Mouse (Mus musculus) fibroblast of lung, adult 2 months (primary cell): ENCODE results near the gene Cmas.

Source experiments
- DNase-seq: peaks from one replicate; pipeline ENCODE4 v3.0.0-alpha.2; 2011; ENCODE audit warnings: low read depth

The Cmas gene

DNA sequence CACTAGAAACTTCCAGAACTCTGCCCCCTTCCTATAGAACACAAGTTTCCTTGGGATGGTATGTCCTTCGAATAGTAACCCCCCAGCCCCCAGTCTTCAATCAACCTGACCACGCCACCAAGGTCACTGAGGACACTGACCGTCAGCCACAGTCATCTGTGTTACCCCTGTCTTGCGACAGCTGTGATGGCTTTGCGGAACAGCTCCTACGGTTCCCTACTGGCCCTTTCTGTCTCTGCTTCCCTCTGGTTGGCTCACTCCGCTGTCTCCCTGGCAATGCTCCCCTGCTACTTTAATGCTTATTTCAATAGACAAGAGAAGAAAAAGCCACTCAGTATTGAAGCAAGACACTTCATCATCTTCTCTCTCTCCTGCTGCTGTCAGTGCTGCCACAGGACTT lies 37.0 kb downstream of the Cmas start:
- no peak for DNase-seq

DNA sequence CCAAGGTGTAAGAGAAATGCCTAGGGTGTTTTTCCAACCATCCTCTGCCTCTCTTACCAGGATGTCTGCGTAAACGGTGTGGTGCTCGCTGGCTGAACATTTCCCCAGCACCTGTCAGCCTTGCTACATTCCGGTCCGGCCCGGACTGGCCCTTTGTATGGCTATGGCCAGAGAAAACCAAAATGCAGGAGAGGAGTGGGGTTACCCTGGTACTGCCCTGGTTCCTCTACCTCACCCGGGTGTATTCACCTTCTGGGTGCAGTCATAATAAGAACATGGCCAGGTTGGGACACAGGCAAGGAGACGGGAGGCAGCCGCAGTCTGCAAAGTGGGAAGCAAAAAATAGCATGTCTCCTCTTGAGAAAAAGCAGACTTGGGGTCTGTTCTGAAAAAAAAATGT lies 38.6 kb downstream of the Cmas start:
- DNase-seq, result no peak

DNA sequence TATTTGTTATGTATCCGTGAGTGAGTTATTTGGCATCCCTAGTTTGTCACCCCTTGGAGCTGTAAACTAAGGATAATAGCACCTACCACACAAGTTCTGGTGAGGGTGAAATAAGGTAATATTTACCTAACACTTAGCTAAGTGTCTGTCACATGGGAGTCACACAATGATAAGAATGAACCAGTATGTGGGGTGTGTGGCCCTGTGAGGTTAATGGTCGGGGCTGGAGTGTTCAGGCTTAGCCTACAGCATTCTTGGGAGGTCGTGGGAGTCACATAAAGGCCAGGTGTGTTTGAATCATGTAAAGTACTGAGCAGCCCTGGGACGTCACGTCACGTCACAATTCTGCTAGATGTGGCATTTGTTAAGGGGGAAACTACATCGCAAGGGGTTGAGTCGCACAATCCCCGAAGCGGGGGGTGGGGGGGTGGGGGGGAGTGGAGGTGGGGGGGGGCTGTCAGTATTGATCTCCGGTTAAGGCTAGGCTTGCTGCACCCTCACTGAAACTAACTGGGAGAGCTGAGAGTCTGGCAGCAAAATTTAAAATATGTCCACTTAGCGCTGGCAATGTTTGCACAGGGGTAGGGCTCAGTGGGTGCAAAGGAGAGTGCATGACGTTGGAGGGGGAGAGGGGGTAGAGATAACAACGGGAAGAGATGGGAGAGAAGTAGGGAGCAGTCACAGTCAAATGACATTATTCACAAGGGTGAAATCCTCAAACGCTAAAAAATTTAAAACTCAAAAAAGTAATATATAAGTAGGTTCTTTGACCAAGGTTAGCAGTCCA lies 39.4 kb downstream of the Cmas start:
- DNase-seq, result no peak

DNA sequence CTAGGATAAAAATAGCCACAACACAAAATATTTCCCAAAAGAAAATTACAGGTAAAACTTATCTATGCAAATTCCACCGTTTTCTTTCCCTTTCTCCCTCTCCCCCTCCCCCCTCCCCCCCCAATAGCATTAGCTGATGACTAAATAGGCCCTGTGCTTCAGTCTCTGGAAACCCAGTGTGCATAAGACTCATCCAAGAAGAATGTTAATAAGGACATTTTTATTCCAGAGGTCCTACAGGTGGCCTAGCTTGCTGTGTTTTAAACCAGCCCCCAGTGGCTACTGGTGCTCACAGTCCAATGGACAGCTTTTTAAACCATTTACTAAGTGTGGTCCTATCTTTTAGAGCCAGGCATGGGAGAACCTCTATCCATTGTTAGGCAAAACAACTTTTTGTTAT lies 41.5 kb downstream of the Cmas start:
- no peak for DNase-seq

DNA sequence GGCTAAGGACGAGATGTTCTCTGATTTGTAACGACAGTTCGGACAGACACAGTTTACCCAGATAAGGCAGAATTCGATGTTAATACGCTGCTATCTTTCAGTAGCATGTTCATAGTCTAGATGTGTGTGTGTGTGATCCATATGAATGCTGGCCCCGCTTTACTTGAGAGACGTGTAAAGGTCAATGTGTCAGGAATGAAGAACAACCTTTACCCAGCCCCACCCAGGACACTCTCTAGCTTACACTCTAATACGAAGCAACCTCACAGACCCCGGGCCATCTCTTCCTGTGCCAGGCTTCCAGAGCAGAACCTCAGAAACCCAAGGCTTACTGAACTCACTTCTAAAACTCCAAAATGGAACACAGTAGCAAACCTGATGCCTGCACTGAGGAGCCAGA lies 42.4 kb downstream of the Cmas start:
- no peak for DNase-seq

DNA sequence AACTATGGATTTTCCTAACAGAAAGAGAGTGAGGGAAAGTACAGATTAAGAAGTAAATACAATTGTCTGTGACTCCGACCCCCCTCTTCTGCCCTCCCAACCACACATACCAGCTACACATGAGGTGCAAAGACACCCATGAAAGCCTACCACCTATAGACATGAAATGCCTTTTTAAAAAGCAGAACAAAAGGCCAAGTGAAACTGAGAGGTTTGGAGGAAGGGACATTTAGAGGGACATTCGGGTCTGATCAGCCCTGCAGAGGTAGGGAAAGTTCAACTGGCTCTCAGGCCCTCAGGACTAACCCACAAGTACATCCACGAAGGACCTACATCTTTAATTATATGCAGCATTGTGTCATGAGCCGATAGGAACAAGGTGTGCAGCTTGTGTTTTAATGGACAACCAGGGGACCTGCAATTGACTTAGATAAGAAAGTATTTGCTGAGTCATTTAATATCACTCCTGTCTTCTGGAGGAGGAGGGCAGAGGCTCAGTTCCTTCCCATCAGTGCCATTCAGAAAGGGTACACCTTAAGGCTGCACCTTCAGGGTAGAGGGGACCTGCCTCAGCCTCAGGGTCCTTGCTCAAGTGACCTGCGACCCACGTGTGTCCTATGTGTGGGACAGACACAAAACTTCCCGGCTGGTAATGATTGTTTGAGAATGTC lies 43.4 kb downstream of the Cmas start:
- no peak for DNase-seq

DNA sequence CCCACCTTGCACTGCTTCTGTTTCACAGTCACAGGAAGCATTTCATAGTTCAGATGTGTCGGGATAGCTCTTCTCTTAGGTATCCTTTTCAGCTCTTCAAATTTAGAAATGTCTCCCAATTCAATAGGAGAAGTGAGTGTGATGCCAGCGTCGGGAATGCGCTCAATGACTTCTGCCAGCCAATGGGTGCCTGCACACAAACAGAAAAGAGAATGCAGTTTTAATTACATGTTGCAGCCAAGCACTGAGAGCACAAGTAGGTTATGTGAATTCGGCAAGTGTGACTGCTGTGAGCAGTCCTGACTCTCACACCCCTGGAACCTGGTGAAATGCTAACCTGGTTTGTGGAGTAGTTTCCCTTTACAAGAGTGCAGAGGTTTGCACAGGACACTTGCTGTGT lies 45.2 kb downstream of the Cmas start:
- no peak for DNase-seq

DNA sequence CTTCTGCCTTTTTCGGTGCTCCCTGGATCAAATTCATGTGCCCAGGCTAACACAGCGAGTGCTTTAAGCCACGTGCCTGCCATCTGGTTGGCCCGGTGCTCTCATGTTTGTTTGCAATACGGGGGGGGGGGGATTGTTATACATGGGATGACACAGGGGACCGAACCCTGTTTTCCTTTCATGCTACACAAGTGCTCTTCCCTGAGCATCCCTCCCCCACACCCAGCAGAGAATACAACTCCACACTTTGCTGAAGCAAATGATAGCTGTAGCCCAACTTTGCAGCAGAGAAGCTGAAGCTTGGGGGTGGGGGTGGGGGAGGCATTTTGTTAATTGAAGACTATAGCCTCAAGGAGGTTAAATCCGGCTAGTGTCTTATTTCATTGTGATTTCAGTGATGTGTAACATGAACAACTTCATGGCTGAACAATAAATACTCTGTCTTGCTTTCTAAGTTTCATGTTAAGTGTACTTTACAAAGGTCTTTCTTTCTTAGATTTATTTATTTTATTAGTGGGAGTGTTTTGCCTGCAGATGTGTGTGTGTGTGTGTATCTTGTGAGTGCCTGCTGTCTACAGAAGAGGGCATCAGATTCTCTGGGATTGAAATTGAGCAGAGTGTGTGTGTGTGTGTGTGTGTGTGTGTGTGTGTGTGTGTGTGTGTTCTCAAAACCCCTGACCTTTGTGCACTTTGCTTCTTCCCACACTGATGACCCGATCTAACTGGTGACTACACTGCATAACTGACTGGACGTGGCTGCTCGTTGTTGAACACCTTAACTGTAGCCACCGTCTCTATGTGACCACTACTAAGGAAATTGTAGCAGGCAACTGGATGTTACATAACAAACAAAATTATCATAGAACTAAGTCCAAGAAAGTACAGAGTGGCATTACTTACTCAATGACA lies 46.4 kb downstream of the Cmas start:
- no peak for DNase-seq

DNA sequence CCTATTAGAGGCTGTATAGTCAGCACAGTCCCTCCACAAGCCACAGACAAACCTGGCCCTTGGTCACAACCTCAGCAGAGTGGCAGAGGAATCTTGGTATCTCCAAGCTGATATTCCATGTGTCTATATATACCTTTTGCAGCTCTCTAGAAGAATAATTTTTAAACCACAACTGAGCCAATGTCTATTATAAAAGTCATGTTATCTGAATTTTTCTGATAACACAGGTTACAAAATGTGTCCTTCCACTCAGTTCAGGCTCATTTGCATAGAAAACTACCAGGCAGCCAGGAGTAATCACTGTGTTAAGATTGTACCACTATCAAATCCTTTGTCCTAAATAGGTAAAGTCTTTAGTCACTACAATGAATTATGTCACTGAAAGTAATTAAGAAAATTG lies 47.9 kb downstream of the Cmas start, which contains the start of gene Sult6b2:
Sult6b2 (minus strand) TSS at position 101 of the 400 bp plus-strand sequence.
- DNase-seq, result no peak

DNA sequence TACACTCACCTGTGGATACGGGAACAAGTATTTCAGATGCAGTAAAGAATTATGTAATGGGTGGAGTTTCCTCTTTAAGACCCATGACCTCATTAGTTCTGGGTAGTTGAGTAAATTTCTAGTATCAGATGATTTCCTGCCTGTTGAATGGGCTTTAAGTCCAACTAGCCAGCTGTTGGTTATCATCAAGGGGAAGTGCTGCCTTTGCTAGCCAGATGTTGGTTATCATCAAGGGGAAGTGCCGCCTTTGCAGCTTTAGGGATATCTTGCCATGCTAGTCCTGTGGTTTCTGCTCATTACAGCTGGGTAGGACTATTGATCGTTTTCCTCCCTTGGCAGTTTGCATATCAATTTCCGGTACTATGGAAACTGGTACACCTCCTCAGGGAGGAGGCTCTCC lies 49.8 kb downstream of the Cmas start:
- DNase-seq, result no peak

DNA sequence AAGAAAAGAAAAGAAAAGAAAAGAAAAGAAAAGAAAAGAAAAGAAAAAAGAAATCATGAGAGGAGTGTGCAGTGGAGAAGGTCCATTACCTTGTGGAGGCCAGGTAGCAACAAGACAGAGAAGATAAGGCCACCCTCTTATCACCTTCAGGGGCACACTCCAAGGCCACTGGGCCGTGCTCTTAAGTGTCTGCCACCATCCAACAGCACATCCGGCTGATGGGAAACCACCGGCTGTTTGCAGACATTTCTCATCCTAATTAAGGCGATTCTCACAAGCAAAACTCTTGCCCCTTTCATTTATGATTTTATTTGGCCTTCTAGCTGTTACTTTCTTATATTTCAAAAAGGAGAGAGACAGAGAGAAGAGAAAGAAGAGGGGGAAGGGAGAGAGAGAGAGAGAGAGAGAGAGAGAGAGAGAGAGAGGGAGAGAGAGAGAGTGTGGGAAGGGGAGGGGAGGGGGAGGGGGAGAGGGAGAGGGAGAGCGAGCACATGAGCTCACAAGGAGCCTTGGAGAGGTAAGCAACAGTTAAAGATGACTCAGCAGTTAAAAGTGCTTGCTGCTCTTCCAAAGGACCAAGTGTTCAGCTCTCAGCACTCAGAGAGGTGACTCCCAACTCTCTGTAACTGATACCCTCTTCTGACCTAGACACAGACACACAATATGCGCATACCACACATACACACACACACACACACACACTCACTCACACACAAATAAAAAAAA lies 53.0 kb downstream of the Cmas start:
- DNase-seq, result no peak

DNA sequence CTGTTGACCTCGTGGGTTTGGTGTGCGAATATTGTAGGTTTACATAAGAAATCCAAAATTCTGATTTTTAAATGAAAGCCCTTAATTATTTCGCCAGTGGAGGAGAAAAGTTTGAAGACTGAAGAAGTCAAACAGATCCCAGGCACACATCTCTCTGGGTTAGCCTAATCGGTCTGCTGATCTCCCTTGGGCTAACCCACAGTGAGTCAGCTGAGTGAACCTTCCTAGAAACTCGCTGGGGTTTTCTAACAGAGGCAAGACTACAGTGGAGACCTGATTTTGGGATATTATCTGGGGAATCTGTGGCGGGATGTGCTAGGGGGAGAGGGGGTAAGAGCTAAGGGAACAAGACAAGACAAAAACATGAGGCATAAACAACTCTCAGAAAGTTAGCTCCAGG lies 53.8 kb downstream of the Cmas start:
- no peak for DNase-seq

DNA sequence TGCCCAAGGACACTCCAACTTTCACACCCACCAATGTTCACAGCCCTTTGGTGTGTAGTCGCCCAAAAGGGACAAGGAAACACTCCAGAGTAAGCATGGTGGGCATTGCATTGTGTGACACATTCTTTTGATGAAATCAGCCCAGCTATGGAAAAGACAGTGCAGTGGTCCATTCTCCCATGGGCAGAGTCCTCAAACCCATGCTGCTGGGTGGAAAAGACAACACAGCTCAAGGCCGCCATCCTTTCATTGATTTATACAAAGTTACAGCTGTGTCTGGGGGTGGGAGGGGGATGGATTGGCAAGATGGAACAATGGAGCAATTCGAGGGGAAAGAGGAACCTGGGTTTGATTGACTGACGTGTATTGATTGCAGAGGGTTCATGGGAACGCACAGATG lies 56.5 kb downstream of the Cmas start:
- no peak for DNase-seq

DNA sequence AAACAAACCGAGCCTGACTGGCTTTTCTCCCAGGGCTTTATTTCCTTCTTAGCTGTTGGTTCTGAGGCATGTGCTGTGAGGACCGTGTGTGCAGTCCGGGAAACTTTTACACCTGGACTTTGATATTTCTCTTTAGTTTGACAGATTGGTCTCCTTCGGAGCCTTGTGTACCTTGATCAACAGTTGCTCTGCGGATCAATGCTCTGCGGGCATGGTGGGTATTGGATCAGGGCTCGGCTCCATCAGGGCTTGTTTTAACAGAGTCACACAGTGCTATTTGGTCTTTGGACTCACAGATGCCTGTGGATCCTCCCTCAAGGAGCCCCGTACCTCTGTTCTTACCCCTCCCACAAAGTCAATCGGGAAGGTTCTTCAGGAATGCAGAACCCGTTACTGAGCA lies 57.5 kb downstream of the Cmas start:
- DNase-seq, result no peak

DNA sequence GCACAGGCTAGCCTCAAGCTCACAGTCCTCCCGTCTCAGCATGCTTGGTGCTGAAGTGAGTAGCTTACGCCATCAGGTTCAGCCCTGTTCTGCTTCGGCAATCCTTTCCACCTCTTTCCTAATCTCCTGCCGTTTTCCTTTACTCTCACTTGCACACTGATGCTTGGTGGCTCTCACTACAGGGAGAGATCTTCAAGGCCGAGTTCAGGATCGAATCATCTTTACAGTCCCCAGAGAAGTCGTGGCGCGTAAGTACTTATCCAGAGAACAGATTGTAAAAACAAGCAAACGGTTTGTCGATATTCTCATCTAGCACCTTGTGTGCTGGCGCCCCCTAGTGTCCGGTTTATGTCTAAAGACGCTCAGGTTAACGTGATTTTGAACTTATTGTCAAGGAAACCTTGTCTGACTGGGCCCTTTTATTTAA lies 58.0 kb downstream of the Cmas start:
- DNase-seq, result peak; percentile 49

DNA sequence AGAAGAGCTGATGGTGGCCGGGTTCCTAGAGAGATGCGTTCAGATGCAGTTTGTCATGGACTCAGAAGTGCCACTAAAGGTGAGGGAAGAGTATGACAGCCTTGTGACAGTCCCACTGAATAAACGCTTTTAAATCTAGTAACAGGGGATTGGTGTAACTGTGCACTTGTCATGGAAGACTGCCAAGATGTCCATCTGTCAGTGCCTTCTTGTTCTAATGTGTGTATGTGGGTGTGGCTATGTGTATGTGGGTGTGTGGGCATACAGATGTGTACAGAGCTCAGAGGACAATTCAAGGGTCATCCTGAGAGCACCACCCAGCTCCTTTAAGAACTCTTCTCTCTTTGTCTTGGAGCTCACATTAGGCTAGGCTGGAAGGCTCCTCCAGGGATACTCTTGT lies 59.0 kb downstream of the Cmas start:
- no peak for DNase-seq

DNA sequence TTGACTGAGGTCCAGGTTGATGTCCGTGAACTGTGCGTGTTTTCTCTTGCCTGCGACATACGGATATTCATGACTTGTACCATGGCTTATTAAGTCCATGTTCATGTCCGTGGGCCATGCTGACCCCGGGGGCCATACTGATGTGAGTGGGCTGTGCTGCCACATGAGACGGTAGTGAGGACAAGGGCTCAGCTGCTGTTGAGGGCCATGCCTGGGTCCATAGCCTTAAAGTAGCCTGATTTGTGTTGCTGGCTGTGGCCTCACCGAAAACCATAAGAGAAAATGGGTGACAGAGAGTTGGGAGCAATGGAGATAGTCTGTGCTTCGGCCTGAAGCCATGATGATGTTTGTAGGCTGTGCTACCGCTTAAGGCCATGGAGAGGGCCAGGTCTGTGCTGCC lies 61.8 kb downstream of the Cmas start:
- no peak for DNase-seq

DNA sequence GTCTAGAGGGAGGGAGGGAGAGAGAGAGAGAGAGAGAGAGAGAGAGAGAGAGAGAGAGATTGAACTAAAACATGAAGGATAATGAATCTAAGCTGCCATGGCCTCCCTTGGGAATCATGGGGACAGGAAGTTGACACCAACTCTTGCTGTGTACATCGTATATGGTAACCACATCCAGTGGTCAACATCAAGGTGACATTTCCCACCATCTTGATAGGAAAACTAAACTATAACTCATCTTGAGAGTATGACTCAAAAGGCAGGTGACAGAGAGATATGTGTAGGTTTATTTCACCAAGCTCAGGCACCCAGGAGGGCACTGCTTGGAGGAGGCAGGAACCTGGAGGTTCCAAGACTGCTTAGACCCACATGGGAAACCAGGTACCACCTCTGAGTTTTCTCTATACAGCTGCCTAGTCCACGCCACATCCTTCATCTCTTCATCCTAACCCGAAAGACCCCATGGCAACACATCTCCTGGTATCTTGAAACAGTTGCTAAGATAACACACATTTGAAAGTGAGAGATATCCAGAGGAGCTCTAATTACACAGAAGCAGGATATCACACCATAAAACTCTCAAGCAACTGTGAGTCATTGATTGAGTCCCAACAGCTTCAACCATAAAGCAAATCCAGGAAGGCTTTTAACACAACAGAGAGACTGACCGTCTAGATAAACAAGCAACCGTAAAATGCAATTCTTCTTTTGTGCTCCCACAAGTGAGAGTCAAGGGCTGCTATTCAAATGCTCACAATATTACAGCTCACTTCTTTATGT lies 66.7 kb downstream of the Cmas start:
- DNase-seq, result no peak
